Mouse (Mus musculus) macrophage (primary cell): ENCODE results near the gene Camk2d. TPM values are rescaled to one million over a fixed set of nuclear protein-coding genes. Genes with fewer than 3 reads are reported as not detected.

Source experiments
- H3K27ac ChIP-seq: fragments of 350-480 bp; formaldehyde crosslinking; 2 replicates; pipeline ENCODE4 v1.9.0; 2021
- H3K36me3 ChIP-seq: fragments of 350-480 bp; formaldehyde crosslinking; 2 replicates; pipeline ENCODE4 v1.9.0; 2021; ENCODE audit errors: inconsistent target
- H3K4me3 ChIP-seq: fragments of 350-480 bp; formaldehyde crosslinking; 2 replicates; pipeline ENCODE4 v1.9.0; 2021; ENCODE audit errors: inconsistent target
- H3K79me2 ChIP-seq: fragments of 350-480 bp; formaldehyde crosslinking; 2 replicates; pipeline ENCODE4 v1.9.0; 2021; ENCODE audit errors: inconsistent target
- WGBS: methylation state at CpG from one replicate; pipeline ENCODE4 v1.1.7; 2026; ENCODE audit warnings: inconsistent platforms; ENCODE audit not compliant: missing documents; 5-methylcytosine and 5-hydroxymethylcytosine counted together
- polyA plus RNA-seq: library from polyadenylated mRNA; stranded (reverse); fragments of 250-400 nt; gene quantifications from 3 replicates; pipeline ENCODE4 v1.2.4, GENCODE M21; 2018; ENCODE audit warnings: inconsistent platforms

Gene Camk2d
- polyA plus RNA-seq, 1 experiment from 2014 or later: 69.7 TPM

GRCm38 (mm10) chr3:126699740-126700139 lies 103.6 kb downstream of the Camk2d start:
- no peak overlapping the region for H3K4me3 ChIP-seq
- 71% methylated on average over 3 of the region's 3 CpGs for WGBS
- no peak overlapping the region for H3K27ac ChIP-seq
- H3K79me2 ChIP-seq: peaks cover 96% of the 10 kb centered on the region
- no peaks in the 10 kb centered on the region for H3K36me3 ChIP-seq

DNA sequence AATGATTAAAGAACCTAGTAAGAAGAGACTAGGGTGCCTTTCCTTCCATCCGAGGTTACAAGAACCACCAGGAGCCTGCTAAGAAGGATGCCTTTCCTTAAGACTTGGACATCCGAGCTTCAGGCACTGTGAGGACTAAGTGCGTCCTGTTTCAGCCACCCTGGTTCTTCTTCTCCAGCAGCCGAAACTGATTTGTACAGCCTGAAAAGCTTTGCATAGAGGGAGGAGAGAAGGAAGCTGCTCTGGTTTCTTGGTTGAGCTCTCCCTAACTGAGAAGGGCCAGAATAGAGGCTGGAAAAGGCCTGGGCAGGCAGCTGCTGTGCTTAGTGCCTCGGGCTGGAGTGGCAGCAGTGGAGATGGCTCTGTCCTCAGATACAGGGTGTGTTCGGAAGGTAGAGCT lies 105.0 kb downstream of the Camk2d start:
- H3K79me2 ChIP-seq: peaks cover 95% of the 10 kb centered on the region
- H3K27ac ChIP-seq: no peak overlapping the region
- no peak overlapping the region for H3K4me3 ChIP-seq
- no peaks in the 10 kb centered on the region for H3K36me3 ChIP-seq
- whole genome bisulfite sequencing: 96% methylated on average over 6 of the region's 6 CpGs

GRCm38 (mm10) chr3:126701586-126701985 lies 105.5 kb downstream of the Camk2d start:
- Histone ChIP-seq H3K36me3 (no peaks in the 10 kb centered on the region), H3K79me2 (peaks cover 96% of the 10 kb centered on the region), H3K27ac (no peak overlapping the region), H3K4me3 (no peak overlapping the region)
- WGBS: 93% methylated on average over 6 of the region's 6 CpGs

DNA sequence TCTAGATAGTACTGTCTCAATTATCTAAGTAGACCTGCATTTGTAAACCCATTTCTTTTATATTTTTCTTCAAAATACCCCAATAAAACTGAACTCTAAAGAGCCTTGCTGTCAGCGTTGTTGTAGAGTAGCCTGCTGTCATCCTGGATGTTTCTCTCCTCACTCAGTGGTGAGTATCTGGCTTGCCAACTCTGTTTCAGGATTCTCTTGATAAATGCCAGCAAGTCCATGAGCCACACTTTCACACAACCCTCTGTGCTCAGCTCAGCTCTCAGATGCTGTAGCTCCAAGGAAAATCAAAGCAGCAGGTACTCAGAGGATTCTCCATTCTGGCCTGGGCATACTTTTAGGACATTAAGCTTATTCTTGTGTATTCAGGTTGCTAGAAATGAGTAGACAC lies 109.4 kb downstream of the Camk2d start:
- 100% methylated on average over 1 of the region's 1 CpGs for WGBS
- Histone ChIP-seq H3K36me3 (no peaks in the 10 kb centered on the region), H3K27ac (no peak overlapping the region), H3K4me3 (no peak overlapping the region), H3K79me2 (peaks cover 83% of the 10 kb centered on the region)

- Histone ChIP-seq H3K4me3 (no peak overlapping the region), H3K36me3 (no peaks in the 10 kb centered on the region), H3K79me2 (peaks cover 15% of the 10 kb centered on the region), H3K27ac (no peak overlapping the region)
- WGBS: 89% methylated on average over 1 of the region's 1 CpGs
These were observed 118.2 kb downstream of the Camk2d start for GRCm38 (mm10) chr3:126714281-126714680.

DNA sequence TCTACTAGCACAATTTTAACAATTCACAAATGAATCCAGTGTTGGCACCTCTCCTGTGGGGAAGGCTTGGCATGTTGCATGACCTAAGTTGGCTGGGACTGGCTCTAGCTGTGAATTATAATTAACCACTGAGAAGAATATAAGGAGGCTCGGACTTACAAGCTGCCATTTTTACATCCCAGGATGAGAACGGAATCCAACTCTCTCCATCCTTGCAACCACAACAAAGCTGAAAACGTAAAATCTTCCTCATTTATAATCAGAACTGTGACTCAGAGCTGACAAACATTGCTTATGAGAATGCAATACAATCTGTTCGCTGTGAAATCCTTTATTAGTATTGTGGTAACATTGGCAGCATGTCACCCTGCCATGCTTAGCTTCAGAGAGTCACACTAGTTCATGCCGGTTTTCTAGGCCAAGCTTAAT lies 126.9 kb downstream of the Camk2d start:
- WGBS: 95% methylated on average over 5 of the region's 5 CpGs
- Histone ChIP-seq H3K36me3 (no peaks in the 10 kb centered on the region), H3K27ac (no peak overlapping the region), H3K4me3 (no peak overlapping the region), H3K79me2 (peaks cover 10% of the 10 kb centered on the region; the same call in 1 of the 2 replicates)

DNA sequence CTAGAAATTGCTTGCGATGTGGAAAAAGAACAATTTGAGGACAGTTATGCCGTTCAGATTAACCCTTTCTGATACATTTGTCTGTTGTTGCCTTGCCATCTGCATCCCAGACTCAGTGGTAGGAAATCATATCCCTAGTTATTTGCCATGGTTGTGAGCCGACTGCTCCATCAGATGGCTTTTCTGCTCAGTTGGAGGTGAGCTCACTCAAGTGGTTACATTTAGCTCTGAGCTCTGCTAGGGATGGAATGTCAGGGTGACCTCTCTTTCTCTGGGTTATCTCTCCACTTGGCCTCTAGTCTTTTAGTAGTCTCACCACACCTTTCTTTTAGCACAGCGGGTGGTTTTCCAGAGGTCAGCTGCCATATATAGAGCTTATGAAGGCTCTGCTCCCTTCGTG lies 127.4 kb downstream of the Camk2d start:
- Histone ChIP-seq H3K79me2 (peaks cover 10% of the 10 kb centered on the region; the same call in 1 of the 2 replicates), H3K4me3 (no peak overlapping the region), H3K36me3 (no peaks in the 10 kb centered on the region), H3K27ac (no peak overlapping the region)
- WGBS: over 99% methylated on average over 5 of the region's 5 CpGs

DNA sequence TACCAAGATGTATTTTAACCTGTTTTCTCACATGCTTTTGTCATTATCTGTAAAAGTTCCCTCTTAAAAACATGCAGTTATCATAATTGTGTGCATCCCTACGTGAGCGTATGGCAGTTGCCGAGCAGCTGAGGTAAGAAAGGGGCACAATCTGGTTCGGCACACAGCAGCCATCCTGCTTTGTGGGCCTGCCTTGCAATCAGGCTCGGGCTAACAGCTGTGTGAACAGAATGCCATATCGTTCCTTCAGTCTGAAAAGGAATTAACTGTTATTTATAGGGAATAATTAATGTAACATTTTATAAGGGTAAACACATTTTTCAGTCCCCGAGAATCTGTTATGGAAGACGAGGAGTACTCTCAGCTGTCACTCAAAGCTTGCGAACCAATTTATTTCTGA lies 129.5 kb downstream of the Camk2d start:
- Histone ChIP-seq H3K36me3 (no peaks in the 10 kb centered on the region), H3K27ac (no peak overlapping the region), H3K4me3 (no peak overlapping the region), H3K79me2 (peaks cover 10% of the 10 kb centered on the region; the same call in 1 of the 2 replicates)
- WGBS: 93% methylated on average over 9 of the region's 9 CpGs

- Histone ChIP-seq H3K27ac (no peak overlapping the region), H3K36me3 (no peaks in the 10 kb centered on the region), H3K79me2 (peaks cover 12% of the 10 kb centered on the region; the same call in 1 of the 2 replicates), H3K4me3 (no peak overlapping the region)
- WGBS: 90% methylated on average over 4 of the region's 4 CpGs
These were observed 131.3 kb downstream of the Camk2d start for GRCm38 (mm10) chr3:126727387-126727786.

DNA sequence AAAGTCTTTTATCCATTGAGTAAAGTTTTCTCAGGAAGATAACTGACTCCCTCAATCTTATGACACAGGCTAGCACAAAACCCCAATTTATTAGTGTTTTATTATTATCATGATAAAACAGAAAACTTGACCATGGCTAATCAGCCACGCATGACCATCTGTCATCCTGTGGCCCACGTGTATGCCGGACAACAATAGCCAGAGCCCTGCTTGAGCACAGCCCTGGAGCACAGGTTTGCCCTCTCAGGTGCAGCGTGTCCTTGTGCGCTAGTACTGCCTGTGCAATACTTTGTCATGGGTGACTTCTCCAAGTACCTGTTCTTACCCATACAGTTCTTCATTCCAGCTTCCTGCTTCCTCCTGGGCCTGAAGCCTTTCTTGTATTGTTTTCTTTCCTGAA lies 134.3 kb downstream of the Camk2d start:
- H3K79me2 ChIP-seq: peaks cover 6% of the 10 kb centered on the region; the same call in 1 of the 2 replicates
- H3K36me3 ChIP-seq: no peaks in the 10 kb centered on the region
- H3K27ac ChIP-seq: no peak overlapping the region
- WGBS: 100% methylated on average over 5 of the region's 5 CpGs
- H3K4me3 ChIP-seq: no peak overlapping the region

DNA sequence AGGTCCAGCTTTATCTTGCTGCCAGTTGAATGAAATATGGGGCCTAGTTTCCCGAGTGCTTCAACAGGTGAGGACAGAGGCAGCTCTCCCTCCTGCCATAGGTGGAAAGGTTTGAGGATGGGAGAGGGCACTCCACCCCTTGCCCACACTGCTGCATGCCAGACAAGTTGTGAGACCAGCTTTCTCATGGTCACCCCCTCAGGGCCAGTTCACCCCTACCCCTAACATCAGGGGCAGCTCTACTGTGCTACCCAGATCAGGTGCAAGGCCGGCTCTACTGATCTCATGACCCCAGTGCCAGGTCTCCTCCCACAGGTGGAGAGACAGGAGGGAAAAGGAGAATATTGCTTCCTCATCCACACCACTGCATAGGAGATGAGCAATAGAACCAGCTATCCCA lies 136.2 kb downstream of the Camk2d start:
- H3K36me3 ChIP-seq: no peaks in the 10 kb centered on the region
- H3K27ac ChIP-seq: no peak overlapping the region
- H3K4me3 ChIP-seq: no peak overlapping the region
- 100% methylated on average over 2 of the region's 2 CpGs for WGBS
- peaks cover 11% of the 10 kb centered on the region for H3K79me2 ChIP-seq

- WGBS: 92% methylated on average over 2 of the region's 2 CpGs
- Histone ChIP-seq H3K36me3 (no peaks in the 10 kb centered on the region), H3K27ac (no peak overlapping the region), H3K79me2 (peaks cover 11% of the 10 kb centered on the region), H3K4me3 (no peak overlapping the region)
These were observed 138.4 kb downstream of the Camk2d start for GRCm38 (mm10) chr3:126734533-126734932.

DNA sequence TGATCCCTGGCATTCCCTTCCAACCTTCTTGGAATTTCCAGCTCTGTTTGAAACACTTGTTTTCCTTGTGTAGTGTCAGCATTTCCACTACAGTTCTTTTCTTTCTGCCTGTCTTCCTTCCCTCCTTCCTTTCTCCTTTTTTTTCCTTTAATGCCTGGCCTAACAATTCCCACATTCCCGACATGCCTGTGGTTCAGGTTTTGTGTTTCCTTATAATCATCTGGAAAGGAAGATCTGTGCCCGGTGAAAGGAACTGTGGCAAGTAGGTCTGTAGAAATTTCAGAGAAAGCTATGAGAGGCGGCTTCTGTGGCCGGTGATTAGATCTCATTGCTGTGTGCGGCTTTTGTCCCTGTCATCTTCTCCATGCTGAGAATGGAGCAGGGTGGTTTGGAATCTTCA lies 139.1 kb downstream of the Camk2d start:
- H3K79me2 ChIP-seq: peaks cover 11% of the 10 kb centered on the region
- no peaks in the 10 kb centered on the region for H3K36me3 ChIP-seq
- no peak overlapping the region for H3K4me3 ChIP-seq
- no peak overlapping the region for H3K27ac ChIP-seq
- 97% methylated on average over 5 of the region's 5 CpGs for WGBS

- Histone ChIP-seq H3K27ac (no peak overlapping the region), H3K36me3 (no peaks in the 10 kb centered on the region), H3K79me2 (peaks cover 10% of the 10 kb centered on the region), H3K4me3 (no peak overlapping the region)
- 77% methylated on average over 2 of the region's 2 CpGs for WGBS
These were observed 141.0 kb downstream of the Camk2d start for GRCm38 (mm10) chr3:126737128-126737527.

DNA sequence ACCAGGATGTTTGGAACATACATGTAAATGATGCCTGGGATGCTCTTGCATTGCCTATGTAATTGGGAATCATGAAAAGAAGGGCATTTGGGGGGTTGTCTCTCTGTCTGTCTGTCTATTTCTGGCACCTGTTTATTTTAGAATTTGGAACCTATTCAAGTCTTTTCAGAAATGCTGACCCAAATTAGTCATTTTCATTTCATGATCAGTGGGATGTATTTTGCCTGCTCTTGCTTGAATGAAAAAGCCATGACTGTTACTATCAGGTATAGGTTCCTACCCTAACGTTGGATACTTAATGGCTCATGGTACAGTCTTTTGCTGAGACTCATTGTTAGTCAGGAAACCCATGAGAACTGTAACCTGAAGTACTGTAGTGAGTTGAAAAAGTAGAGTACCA lies 144.0 kb downstream of the Camk2d start:
- H3K27ac ChIP-seq: no peak overlapping the region
- H3K4me3 ChIP-seq: no peak overlapping the region
- H3K79me2 ChIP-seq: peaks cover 4% of the 10 kb centered on the region
- H3K36me3 ChIP-seq: no peaks in the 10 kb centered on the region
- WGBS: 100% methylated on average over 1 of the region's 1 CpGs

DNA sequence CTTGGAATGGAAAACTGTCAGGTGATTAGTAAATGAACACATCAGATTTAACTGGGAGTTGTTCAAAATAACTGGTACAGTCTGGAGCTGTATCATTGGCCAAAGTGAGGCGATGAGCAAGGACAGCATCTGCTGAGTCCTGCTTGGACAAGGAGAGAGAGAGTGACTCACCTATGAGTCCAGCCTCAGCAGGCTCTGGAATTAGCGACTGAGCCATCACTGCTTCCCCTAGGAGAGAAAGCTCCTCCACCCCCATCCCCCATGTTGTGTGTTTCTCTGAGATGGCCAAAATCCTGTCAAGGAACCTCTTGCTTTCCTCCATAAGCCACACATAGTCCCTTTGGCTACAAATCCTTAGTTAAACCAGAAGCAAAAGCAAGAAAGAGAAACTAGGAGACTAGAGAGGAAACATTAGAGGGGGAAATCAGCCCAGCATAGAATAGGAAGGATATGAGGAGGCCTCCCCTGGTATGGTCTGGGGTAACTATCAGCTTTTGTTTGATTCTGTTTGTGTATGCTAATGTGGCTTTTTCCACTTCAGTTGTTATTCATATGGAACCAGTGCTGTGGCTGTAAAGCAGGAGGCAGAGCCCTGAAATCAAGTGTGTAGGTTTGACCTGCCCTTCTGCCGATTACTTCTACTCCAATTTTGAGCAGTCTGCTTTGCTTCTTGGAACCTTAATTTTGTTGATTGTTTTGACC lies 148.5 kb downstream of the Camk2d start:
- Histone ChIP-seq H3K36me3 (no peaks in the 10 kb centered on the region), H3K27ac (no peak overlapping the region), H3K4me3 (no peak overlapping the region), H3K79me2 (no peaks in the 10 kb centered on the region; the same call in 1 of the 2 replicates)
- WGBS: 78% methylated on average over 3 of the region's 3 CpGs
